Mouse (Mus musculus) heart, embryonic 13.5 days (tissue): ENCODE results near the gene Serpina7. TPM values are rescaled to one million over a fixed set of nuclear protein-coding genes. Genes with fewer than 3 reads are reported as not detected.

ENCODE experiments used
- polyA plus RNA-seq: library from polyadenylated mRNA; unstranded; fragments of >200 nt; fragmentation: Nextera tagmentation; extraction: Ambion mirVana; gene quantifications from 2 replicates; pipeline ENCODE4 v1.2.1, GENCODE M21; 2015

Gene Serpina7
- polyA plus RNA-seq, 1 experiment from 2014 or later: not detected

Other genes with a start within 250 kb of the Serpina7 start
- 30.9 and 32.7 TPM in 2 replicates for gene Nrk, start 170.8 kb downstream of the Serpina7 start, polyA plus RNA-seq
- not detected in 2 replicates for gene 4930513O06Rik, start 1.0 kb upstream of the Serpina7 start, polyA plus RNA-seq
- gene 4933428M09Rik, start 94.0 kb upstream of the Serpina7 start, polyA plus RNA-seq: not detected in 2 replicates
- gene Mum1l1, start 124.8 kb upstream of the Serpina7 start, polyA plus RNA-seq: 36.0 and 37.6 TPM in 2 replicates
- 0.24 TPM in 2 replicates for gene Trap1a, start 248.4 kb upstream of the Serpina7 start, polyA plus RNA-seq